Mouse (Mus musculus): ENCODE measurements around the gene Nfkbid.

GRCm38 (mm10) chr7:30444154-30444970, 22.8 kb downstream of the Nfkbid start:
- TF ChIP-seq CTCF (IDR thresholded peaks at IDR 0.05; ENCODE audit: borderline replicate concordance, insufficient read depth, low read length) (no peak), POLR2A (IDR thresholded peaks at IDR 0.05; ENCODE audit: low read depth, low read length) (no peak)
